Mouse (Mus musculus): ENCODE data around the gene AC153137.1.
"Not testable (repeated sequence)": the region's sequence is repeated elsewhere in the genome, so short reads cannot be mapped to it uniquely, and the experiment has no call there.

AC153137.1 gene

DNA sequence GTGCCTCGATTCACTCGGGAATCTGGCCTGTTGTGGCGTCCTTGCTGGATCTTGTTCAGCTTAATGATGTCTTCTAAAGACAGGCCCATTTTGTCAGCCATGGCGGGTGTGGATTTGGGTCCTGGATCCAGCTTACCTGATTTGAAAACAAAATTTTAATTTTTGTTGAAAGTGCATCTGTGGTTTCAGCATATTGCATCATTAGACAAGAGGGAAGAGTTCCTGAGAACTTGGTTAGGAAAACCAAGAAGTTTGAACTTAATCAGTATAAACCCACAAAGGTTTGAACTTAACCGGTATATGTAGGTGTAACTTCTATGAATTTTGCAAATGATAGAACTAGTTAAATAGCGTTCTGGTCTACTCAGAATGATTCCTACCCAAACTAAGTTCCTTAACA is at the start of gene AC153137.1:
AC153137.1 (minus strand) TSS at position 101 of the 400 bp plus-strand sequence.
- DNase-seq (ENCODE audit: low spot score in 2 of 2), result not testable (repeated sequence)

DNA sequence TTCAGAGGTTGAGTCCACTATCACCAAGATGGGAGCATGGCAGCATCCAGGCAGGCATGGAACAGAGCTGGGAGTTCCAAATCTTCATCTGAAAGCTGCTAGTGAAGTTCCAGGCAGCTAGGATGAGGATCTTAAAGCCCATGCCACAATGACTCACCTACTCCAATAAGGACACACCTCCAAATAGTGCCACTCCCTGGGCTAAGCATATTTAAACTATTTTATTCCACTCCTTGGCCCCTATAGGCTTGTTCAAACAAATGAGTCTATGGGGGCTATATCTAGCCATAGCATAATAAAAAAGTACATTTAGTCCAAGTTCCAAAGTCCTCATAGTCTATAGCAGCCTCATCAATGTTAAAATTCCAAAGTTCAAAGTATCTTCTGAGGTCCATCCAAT is 45.4 kb upstream of the AC153137.1 start:
- DNase-seq (ENCODE audit: low spot score in 2 of 2), result no peak

DNA sequence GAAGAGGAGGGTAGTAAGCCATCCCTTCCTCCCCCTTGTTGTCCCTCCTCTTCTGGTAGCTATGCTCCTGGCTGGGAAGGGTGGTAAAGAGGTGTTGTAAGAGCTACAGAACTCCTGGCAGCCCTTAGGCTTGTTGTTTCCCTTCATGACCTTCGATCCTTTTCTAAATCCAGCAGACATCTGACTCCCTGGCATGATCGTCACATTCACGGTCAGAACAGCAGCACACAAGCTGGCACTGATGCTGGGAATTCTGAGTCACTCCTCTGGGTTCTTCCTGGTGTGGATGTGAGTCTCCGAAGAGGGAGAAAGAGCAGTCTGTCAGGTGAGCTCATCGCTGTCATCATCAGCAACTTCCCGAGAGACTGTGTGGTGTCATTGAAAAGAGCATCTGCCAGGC is 41.5 kb upstream of the AC153137.1 start:
- DNase-seq (ENCODE audit: low spot score in 2 of 2), result no peak

DNA sequence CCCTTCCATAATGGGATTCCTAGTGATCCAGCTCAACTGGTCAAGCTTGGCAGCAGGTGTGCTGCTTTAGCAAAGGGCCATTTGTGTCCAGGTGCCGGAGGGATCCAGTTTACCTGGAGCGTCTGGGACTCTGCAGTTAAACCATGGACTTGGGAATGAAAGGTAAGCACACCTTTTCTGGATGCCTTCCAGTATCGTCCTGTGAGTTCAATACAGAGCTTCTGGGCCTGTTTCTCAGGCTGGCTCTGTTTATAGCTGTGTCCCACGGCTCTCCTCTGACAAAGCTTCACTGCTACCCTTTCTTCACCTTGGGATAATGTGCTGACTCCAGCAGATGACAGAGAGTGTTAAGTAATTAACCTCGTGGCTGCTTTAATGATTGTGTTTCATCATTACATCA is 39.6 kb upstream of the AC153137.1 start:
- no peak for DNase-seq (ENCODE audit: low spot score in 2 of 2)

DNA sequence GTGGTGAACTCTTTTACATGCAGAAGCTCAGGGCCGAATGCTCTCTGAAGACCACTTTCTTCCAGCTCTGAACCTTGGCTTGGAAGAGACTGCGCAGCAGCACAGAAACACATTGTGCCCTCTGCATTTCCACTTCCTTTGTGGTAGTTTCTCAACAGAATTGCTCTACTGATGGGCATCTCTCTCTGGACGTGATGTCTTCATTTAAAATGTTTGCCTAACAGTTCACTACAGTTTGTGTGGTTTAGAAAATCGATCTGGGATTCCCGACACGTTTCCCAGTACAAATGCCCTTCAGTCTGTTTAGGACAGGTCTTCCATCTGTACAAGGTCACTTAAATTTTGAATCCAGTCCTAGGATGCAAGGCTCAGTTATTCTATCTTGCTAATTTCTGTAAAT is 38.3 kb upstream of the AC153137.1 start:
- DNase-seq (ENCODE audit: low spot score in 2 of 2), result no peak

DNA sequence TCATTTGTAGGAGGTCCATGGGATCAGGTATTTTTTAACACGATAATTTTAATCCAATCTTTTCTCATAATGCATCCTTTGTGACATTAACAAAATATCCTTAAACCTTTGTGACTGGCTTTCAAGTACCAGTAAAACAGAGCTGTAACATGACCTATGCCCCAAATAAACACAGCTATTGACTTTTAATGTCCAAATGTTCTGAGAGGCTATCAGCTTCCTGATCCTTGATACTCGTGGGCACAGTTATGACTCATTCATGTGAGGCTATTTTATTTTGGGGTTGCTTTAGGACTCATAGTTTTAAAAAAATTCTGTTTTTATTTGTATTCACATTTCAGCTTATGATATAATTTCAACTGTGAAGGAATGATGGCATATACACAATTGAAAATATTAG is 37.5 kb upstream of the AC153137.1 start:
- no peak for DNase-seq (ENCODE audit: low spot score in 2 of 2)

DNA sequence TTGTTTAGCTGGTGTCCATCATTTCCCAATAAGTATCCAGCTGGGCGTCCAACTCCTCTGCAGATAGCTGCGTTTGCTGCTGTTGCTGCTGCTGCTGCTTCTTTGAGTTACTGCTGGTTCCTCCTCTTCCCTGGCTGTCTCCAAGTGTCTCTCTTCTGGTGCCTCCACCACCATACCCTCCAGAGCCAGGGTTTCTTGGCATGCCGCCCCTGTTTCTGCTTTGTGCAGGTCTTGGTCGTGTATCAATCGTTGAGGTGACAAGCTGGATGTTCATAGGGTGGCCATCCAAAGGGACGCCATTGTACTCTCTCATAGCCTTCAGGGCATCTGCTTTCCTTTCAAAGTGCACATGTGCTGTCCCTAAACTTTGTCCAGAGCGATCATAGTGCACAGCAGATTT is 529 bp downstream of the AC153137.1 start:
- DNase-seq (ENCODE audit: low spot score in 2 of 2), result not testable (repeated sequence)

DNA sequence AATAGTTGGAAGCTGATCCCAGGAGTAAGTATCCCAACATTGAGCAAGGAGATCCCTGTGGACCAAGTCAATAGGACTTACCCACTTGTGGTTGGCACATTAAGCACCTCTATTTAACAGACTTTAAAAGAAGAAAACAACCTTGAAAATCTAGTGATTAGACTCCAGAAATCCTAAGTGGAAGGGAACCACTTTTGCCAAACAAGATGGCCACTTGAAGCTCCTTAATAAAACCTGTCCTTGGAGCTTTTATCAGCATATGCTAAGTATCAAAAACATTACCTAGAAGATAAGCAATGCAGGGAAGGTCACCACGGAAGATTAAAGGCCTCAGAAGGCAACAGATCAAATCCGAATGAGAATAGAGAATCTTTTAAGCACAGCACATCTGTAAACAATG is 26.0 kb downstream of the AC153137.1 start:
- DNase-seq (ENCODE audit: low spot score in 2 of 2), result no peak

DNA sequence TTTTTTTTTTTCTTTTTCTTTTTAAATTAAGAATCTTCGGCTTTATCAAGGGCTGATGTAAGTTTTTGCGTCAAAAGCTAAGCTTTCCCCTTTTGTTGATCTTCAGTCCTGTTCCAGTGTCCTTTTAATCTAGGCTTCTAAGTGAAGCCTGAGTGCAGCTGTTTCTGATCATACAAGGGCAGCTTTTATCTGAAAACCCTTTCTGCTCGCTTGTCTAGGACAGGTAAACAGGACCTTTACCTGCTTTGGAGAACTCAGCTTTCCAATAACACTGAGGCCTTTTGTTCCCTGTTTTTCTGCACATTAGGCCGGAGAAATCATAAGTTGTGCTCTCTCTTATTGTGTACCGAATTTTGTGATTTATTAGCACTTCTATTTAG is 27.3 kb downstream of the AC153137.1 start:
- DNase-seq (ENCODE audit: low spot score in 2 of 2), result no peak

DNA sequence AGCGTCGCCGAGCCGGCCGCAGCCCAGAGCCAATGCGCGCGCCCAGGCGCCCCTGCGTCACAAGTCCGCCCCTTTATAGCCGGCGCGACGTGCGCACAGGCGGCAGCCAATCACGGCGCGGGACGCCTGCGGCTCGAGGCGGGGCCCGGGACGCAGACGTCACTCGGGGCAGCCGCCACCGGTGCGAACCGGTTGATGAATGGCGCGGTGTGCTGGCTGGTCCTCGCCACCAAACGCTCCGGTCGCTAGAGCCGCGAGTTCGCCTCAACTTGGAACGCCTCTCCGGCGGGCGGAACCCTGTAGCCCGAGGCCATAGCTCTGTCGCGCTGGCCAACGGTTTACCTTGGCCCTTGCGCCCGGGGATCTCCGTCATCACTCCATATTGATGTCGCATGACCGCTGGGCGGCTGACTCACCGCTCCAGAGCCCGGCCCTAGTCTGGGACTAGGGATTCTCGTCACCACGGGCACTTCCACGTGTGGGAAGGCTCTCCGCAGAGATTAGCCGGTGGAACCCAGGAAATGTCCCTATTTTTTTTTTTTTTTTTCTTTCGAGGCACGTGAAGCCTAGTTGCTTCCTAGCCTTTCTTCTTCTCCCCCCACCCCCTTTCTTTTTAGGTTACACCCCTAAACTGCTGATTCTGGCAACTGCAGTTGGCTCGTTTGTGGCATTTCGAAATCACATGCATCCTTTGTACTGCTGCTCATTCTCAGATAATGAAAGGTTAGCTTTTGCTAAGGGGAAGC is 27.9 kb downstream of the AC153137.1 start:
- peak; percentile 95 to 96 for DNase-seq (ENCODE audit: low spot score in 2 of 2)

DNA sequence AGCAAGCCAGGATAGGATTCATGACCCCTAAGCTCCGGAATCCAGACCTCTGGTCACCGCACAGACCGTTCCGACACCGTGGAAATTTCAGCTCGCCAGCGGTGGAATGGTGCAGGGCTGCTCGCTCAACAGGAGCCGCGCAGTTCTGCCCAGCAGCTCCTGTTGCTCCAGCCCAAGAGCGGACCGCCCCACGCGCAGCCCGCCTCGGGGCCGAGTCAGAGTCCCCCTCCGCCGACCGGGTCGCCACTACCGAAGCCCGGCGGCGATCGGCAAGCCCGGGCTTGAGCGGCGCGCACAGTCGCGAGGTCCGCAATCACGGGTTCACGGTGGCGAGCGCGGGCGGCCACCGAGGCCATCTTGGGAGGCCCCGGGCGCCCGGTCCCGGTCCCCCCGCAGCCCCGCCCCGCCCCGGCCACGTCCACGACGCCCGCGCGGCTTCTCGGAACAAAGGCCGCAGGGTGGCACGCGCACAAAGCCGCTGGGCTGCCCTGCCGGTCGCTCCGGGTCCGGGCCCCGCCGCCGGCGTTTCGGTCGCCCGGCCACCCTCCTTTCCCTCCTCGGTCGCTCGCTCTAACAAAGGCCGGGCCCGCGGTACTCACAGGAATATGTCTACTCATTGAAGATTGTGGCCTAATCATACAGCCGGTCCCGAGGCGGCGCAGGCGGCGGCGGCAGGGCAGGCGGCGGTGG is 28.7 kb downstream of the AC153137.1 start:
- peak; percentile 40 to 58 for DNase-seq (ENCODE audit: low spot score in 2 of 2)

DNA sequence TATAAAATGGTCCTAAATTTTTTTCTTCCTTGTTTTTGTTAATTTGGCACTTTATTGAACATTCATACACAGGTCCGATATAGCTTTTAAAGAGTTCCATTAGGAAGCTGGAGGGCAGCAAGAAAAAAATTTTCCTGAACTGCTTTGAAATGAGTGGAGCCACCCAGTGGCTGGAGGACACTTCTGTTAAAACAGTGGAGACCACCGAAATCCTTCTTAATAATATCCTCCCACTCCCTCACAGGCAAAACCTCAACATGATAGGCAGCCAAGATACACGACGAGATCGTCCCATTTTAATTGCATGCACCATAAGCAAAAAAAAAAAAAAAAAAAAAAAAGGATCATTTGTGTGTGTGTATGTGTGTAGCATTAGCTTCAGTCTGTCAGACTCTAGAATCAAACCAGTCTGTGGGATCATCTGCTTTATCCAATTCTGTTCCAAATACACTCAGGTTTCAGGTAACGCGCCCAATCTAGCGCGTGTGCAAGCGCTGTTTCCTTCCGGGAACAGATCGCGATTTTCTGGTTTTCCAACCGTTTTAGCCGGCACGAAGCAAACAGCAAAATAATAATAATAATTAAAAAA is 29.3 kb downstream of the AC153137.1 start:
- DNase-seq (ENCODE audit: low spot score in 2 of 2), result peak in 1 of 2 experiments; percentile 27

DNA sequence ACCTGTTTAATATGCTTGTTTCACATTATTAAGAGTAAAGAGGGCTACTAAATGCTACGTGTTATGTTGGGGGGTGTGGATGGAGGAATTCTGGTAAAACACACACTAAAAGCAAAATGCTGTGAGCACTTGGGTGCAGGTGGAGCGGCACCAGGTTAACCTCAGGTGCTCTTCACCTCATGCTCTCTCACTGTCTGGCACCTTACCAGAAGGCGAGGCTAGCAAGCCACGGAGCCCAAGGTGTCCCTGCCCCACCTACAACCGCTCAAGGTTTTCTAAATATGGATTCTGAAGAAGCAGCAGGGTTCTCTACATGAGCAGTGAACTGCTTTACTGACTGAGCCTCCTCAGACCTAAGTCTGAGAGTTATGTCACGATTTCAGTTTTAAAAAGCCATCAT is 32.6 kb downstream of the AC153137.1 start:
- DNase-seq (ENCODE audit: low spot score in 2 of 2), result no peak

DNA sequence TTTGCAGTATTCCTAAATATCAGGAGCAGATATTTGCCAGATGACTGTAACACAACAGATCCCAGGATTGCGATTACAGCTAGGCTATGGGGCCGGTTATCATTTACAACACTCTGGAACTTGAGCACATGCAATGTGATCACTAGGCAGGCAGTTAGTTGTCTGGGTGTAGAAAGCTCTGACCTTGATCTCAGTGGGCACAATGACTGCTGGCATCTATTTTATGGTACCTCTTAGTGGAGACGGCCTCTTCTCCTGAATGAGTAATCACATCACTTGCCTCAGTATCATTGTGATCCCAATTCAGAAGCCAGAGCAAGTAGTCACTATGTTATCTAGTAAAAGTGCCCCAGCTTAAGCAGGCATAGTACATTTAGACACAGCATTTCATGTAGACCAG is 37.2 kb downstream of the AC153137.1 start:
- DNase-seq (ENCODE audit: low spot score in 2 of 2), result no peak

DNA sequence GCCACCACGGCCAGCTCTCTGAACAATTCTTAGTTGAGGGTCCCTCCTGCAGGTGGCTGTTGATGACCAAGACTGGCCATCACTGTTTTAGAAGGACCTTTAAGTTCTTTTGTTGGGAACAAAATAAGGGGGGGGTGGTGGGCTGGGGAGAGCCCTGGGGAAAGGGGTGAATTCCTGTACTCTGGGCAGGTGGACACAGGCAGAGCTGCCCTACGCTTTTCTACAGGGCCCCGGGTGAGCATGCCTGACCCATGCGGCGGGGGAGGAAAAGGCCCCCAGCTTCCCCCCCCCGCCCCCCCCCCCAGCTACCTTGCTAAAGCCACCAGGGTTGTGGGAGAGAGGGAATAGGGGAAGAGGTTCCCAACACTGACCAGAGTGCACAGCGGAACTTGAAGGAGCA is 39.4 kb downstream of the AC153137.1 start:
- DNase-seq (ENCODE audit: low spot score in 2 of 2), result no peak

DNA sequence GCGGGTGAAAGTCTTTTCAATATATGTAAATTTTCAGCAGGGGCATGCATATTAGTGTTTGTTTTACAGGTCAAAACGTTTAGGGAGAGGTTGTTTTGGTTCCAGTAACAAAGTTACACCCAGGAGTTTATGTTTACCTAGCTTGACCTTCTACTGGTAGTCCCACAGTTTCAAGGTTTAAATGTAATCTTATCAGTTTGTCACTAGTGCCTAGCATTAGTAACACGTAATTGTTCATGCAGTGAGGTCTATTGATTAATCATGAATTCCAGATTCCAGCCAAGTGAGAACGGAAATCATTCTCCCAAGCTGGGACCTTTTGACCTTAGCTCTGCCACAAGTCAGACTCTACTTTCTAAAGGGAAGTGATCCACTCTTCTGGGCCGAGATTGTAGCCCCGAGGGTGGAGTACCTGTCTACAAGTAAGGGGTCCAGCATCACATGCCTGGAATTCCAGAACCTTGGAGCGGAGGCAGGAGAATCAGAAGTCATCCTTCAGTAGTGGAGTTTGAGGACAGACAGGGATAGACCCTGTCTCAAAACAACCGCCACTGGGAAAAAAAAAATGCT is 40.3 kb downstream of the AC153137.1 start:
- DNase-seq (ENCODE audit: low spot score in 2 of 2), result no peak

DNA sequence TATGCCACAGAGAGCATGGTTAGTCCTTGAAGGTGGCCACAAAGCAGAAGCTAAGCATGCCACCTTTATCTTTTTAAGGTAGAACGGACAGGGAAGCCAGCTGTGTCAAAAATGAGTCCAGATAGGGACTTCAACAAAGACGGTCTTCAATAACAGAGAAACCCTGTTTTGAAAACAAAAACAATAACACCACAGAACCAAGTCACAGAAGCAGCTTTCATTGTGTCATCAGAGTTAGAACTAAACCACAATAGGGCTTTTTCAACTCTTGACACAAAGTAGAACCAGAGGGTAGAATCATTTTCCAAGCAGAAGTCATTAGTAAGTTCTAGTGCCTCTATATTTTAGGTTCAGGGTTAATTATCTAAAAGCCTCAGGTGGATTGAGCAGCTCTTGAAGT is 41.3 kb downstream of the AC153137.1 start:
- DNase-seq (ENCODE audit: low spot score in 2 of 2), result no peak

DNA sequence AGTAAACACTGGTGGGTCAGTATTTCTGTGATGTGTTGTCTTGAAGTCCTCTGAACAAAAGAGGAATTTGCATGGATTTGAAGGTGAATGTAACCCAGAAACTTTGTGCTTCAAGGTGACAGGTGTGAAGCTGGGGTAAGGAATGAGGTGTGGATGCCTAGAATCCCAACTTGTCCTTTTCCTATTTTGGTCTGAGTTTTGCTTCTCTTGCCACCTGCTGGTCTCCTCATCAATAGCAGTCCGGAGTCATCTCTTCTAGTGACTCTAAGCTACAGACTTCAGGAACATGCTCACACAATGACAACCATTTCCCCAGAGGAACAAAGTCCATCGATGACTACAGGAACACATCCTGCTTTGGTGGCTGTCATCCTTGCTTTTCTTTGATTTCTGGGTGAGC is 46.9 kb downstream of the AC153137.1 start:
- DNase-seq (ENCODE audit: low spot score in 2 of 2), result peak; percentile 31 to 40

DNA sequence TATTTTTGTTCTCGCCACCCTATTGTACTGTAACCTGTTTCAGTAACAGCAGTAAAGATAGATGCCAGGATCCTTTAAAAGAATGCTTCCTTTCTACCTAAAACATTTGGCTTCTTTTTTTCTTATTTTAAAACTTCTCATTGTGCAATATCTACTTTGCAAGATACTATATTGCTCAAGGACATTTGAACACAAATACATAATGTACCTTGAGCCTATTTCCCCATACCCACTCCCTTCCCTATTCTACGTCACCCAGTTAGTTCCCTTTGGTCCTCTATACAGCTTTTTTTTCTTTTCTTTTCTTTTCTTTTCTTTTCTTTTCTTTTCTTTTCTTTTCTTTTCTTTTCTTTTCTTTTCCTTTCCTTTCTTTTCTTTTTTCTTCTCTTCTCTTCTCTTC is 47.6 kb downstream of the AC153137.1 start:
- DNase-seq (ENCODE audit: low spot score in 2 of 2), result no peak
